Mouse (Mus musculus): Measurements from ENCODE around the gene Thap8. TPM values are rescaled to one million over a fixed set of nuclear protein-coding genes. Genes with fewer than 3 reads are reported as not detected.
A peak's percentile ranks its signal among the peaks of the same experiment; 100 is the strongest.

The Thap8 gene
- polyA plus RNA-seq, 1 experiment from 2014 or later = 0.37 TPM

DNA sequence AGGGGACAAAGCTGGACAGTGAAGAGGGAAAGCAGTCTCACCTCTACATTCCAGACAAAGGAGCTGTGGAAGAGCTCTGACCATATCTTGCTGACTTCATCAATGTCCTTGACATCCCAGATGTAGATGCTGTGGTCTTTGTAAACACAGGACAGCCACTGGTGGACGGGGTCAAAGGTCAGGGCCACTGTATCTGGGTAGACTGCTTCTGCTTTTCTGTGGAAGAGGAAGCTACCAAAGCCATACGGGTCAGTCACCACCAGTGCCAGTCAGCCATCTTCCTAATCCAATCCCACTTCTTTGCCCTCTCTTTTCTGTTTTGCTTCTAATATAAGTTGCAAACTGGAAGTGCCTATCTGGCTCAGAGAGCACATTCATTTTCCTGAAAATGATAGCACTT is 14.9 kb upstream of the Thap8 start:
- Histone ChIP-seq H3K4me1 (peaks cover 10% of the 10 kb centered on the region), H3K4me3 (no peak overlapping the region), H3K9me3 (no peaks in the 10 kb centered on the region), H3K9ac (no peak overlapping the region), H3K36me3 (peaks cover 73% of the 10 kb centered on the region), H3K27me3 (replicated peaks) (no peaks in the 10 kb centered on the region), H3K4me2 (no peak overlapping the region), H3K27ac (replicated peaks) (no peak overlapping the region)
- no peak for ATAC-seq (ENCODE audit: extremely low read depth, insufficient number of reproducible peaks, low FRiP score, low TSS enrichment)
- WGBS = 74% methylated on average over 2 of the region's 2 CpGs

DNA sequence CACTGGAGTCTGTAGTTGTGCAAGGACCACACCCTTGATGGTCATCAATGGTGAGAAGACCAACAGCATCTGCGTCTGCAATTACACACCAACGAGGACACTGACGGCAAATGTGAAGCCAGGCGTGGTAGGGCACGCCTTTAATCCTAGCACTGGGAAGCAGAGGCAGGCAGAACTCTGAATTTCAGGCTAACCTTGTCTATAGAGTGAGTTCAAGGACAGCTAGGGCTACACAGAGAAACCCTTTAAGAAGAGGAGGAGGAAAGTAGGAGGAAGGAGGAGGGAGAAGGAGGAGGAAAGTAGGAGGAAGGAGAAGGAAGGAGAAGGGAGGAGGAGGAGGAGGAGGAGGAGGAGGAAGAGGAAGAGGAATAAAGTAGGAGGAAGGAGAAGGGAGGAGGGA is 14.4 kb upstream of the Thap8 start:
- H3K4me1 ChIP-seq = peaks cover 10% of the 10 kb centered on the region
- H3K27ac ChIP-seq (replicated peaks) = no peak overlapping the region
- no peaks in the 10 kb centered on the region for H3K9me3 ChIP-seq
- 91% methylated on average over 5 of the region's 5 CpGs for WGBS
- no peak overlapping the region for H3K9ac ChIP-seq
- ATAC-seq (ENCODE audit: extremely low read depth, insufficient number of reproducible peaks, low FRiP score, low TSS enrichment) = no peak
- H3K36me3 ChIP-seq = peaks cover 75% of the 10 kb centered on the region
- H3K4me3 ChIP-seq = no peak overlapping the region
- no peak overlapping the region for H3K4me2 ChIP-seq
- H3K27me3 ChIP-seq (replicated peaks) = no peaks in the 10 kb centered on the region

DNA sequence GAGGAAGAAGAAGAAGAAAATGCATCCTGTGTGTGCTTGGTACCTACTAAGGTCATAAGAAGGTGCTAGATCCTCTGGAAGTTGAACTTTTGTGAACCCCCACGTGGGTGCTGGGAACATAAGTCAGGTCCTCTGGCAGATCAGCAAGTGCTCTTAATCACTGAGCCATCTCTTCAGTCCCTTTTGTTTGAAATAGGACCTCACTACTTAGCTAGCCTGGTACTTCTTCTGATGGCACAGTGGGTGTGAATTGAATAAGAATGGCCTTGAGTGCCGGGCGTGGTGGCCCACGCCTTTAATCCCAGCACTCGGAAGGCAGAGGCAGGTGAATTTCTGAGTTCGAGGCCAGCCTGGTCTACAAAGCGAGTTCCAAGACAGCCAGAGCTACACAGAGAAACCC is 14.0 kb upstream of the Thap8 start:
- Histone ChIP-seq H3K27me3 (replicated peaks) (no peaks in the 10 kb centered on the region), H3K9me3 (no peaks in the 10 kb centered on the region), H3K36me3 (peaks cover 77% of the 10 kb centered on the region), H3K4me3 (no peak overlapping the region), H3K27ac (replicated peaks) (no peak overlapping the region), H3K9ac (no peak overlapping the region), H3K4me2 (no peak overlapping the region), H3K4me1 (peaks cover 10% of the 10 kb centered on the region)
- no peak for ATAC-seq (ENCODE audit: extremely low read depth, insufficient number of reproducible peaks, low FRiP score, low TSS enrichment)
- WGBS = 87% methylated on average over 7 of the region's 7 CpGs

- H3K36me3 ChIP-seq = peaks cover 77% of the 10 kb centered on the region
- H3K27ac ChIP-seq (replicated peaks) = 0 out of 2 replicates have a peak overlapping the region, but pooled peaks have one; percentile 13
- H3K4me3 ChIP-seq = no peak overlapping the region
- no peak overlapping the region for H3K4me2 ChIP-seq
- no peak for ATAC-seq (ENCODE audit: extremely low read depth, insufficient number of reproducible peaks, low FRiP score, low TSS enrichment)
- peaks cover 10% of the 10 kb centered on the region for H3K4me1 ChIP-seq
- H3K9me3 ChIP-seq = no peaks in the 10 kb centered on the region
- H3K9ac ChIP-seq = no peak overlapping the region
- H3K27me3 ChIP-seq (replicated peaks) = no peaks in the 10 kb centered on the region
- WGBS = 36% methylated on average over 3 of the region's 3 CpGs
These were observed 13.1 kb upstream of the Thap8 start for GRCm38 (mm10) chr7:30266780-30267179.

DNA sequence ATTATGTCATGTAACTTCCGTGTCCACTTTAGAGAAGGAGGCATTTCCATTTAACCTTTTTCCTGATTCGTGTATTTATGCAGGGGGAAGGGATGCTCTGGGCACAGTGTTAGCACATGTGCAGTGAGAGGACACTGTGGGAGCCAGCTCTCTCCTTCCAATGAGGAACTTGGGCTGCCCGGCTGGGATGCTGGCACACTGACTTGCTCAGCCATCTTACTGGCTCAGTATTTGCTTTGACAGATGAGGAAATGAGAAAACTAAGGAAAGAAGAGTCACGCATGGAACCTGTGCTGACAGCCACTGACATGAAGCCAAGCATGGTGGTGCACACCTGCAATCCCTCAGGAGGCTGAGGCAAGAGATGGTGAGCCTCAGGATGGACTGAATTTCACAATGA is 10.3 kb upstream of the Thap8 start:
- Histone ChIP-seq H3K9ac (no peak overlapping the region), H3K27ac (replicated peaks) (no peak overlapping the region), H3K4me1 (peaks cover 14% of the 10 kb centered on the region), H3K4me2 (no peak overlapping the region), H3K27me3 (replicated peaks) (no peaks in the 10 kb centered on the region), H3K9me3 (no peaks in the 10 kb centered on the region), H3K4me3 (no peak overlapping the region), H3K36me3 (peaks cover 60% of the 10 kb centered on the region)
- no peak for ATAC-seq (ENCODE audit: extremely low read depth, insufficient number of reproducible peaks, low FRiP score, low TSS enrichment)
- 85% methylated on average over 4 of the region's 4 CpGs for WGBS

DNA sequence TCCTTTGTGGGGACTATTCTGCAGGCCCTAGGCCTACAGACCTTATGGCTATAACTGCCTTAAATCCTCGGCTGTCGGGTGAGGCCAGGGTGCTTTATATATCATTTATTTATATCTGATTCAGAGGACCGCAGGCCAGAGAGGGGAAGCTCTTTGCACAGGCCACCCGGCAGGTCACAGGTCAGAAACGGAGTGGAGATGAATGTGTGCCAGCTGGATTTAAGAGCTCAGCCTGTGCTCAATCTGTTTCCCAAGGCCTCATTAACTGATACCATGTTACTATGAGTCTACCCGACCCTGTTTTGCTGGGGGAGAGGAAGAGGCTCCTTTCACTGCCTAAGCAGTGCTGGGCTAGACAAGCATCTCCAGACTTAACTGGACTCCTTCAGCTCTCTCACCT is 5.5 kb upstream of the Thap8 start:
- no peak overlapping the region for H3K4me3 ChIP-seq
- H3K36me3 ChIP-seq = peaks cover 28% of the 10 kb centered on the region
- H3K9ac ChIP-seq = no peak overlapping the region
- no peaks in the 10 kb centered on the region for H3K9me3 ChIP-seq
- H3K27me3 ChIP-seq (replicated peaks) = no peaks in the 10 kb centered on the region
- 64% methylated on average over 6 of the region's 6 CpGs for WGBS
- ATAC-seq (ENCODE audit: extremely low read depth, insufficient number of reproducible peaks, low FRiP score, low TSS enrichment) = no peak
- no peak overlapping the region for H3K27ac ChIP-seq (replicated peaks)
- no peak overlapping the region for H3K4me2 ChIP-seq
- H3K4me1 ChIP-seq = peaks cover 22% of the 10 kb centered on the region

- Histone ChIP-seq H3K9ac (peak overlapping the region; percentile 83), H3K4me2 (peak overlapping the region; percentile 94), H3K36me3 (no peaks in the 10 kb centered on the region), H3K4me1 (peaks cover 37% of the 10 kb centered on the region), H3K4me3 (peak overlapping the region; percentile 86), H3K9me3 (no peaks in the 10 kb centered on the region), H3K27ac (replicated peaks) (no peak overlapping the region), H3K27me3 (replicated peaks) (no peaks in the 10 kb centered on the region)
- ATAC-seq (ENCODE audit: extremely low read depth, insufficient number of reproducible peaks, low FRiP score, low TSS enrichment) = no peak
- 60% methylated on average over 2 of the region's 2 CpGs for WGBS
These were observed 983 bp upstream of the Thap8 start for GRCm38 (mm10) chr7:30278911-30279310.

DNA sequence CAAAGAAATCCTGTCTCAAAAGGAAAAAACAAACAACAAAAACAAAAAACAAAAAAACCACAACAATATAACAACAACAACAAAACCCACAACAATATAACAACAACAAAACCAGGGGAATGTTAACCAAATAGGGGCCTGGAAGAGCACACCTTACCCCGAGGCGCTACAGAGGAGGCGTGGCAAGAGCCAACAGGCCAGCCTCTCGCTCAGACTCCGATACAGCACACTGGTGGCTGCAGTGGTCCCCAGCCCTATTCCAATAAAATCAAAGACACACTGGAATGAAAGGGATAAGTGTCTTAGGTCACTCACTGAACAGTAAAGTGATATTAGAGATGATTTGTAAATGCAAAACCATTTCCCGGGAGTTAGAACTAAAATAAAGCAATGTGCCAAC is 358 bp upstream of the Thap8 start:
- Histone ChIP-seq H3K4me1 (peaks cover 34% of the 10 kb centered on the region), H3K9ac (peak overlapping the region; percentile 83), H3K27ac (replicated peaks) (peak overlapping the region; percentile 99), H3K36me3 (no peaks in the 10 kb centered on the region), H3K4me3 (peak overlapping the region; percentile 86), H3K9me3 (no peaks in the 10 kb centered on the region), H3K27me3 (replicated peaks) (no peaks in the 10 kb centered on the region), H3K4me2 (peak overlapping the region; percentile 94)
- WGBS = 1% methylated on average over 6 of the region's 6 CpGs
- no peak for ATAC-seq (ENCODE audit: extremely low read depth, insufficient number of reproducible peaks, low FRiP score, low TSS enrichment)

- peak overlapping the region; percentile 86 for H3K4me3 ChIP-seq
- WGBS = under 1% methylated on average over 20 of the region's 20 CpGs
- no peaks in the 10 kb centered on the region for H3K27me3 ChIP-seq (replicated peaks)
- no peaks in the 10 kb centered on the region for H3K9me3 ChIP-seq
- H3K4me2 ChIP-seq = peak overlapping the region; percentile 94
- peak overlapping the region; percentile 83 for H3K9ac ChIP-seq
- ATAC-seq (ENCODE audit: extremely low read depth, insufficient number of reproducible peaks, low FRiP score, low TSS enrichment) = peak; percentile 76
- no peaks in the 10 kb centered on the region for H3K36me3 ChIP-seq
- peak overlapping the region; percentile 99 for H3K27ac ChIP-seq (replicated peaks)
- peaks cover 22% of the 10 kb centered on the region for H3K4me1 ChIP-seq
These were observed 810 bp downstream of the Thap8 start for GRCm38 (mm10) chr7:30280670-30281138.

DNA sequence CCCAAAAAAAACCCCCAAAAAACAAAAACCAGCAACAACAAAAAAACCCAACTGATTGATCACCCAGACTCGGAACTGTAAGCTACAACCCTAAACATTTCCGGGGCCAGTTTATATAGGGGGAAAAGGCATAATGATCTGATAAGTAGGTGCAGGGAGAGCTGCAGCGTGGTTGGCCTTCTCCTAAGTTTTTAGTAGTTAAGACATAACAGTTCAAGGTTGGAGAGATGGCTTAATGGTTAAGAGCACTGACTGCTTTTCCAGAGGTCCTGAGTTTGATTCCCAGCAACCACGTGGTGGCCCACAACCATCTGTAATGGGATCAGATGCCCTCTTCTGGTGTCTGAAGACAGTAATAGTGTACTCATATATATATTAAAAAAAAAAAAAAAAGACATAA is 1.6 kb downstream of the Thap8 start:
- H3K9ac ChIP-seq = 0 out of 2 replicates have a peak overlapping the region, but pooled peaks have one; percentile 83
- peaks cover 22% of the 10 kb centered on the region for H3K4me1 ChIP-seq
- 69% methylated on average over 4 of the region's 4 CpGs for WGBS
- no peak for ATAC-seq (ENCODE audit: extremely low read depth, insufficient number of reproducible peaks, low FRiP score, low TSS enrichment)
- H3K4me2 ChIP-seq = peak overlapping the region; percentile 94
- H3K4me3 ChIP-seq = no peak overlapping the region
- no peaks in the 10 kb centered on the region for H3K27me3 ChIP-seq (replicated peaks)
- H3K27ac ChIP-seq (replicated peaks) = peak overlapping the region; percentile 99
- no peaks in the 10 kb centered on the region for H3K36me3 ChIP-seq
- no peaks in the 10 kb centered on the region for H3K9me3 ChIP-seq

GRCm38 (mm10) chr7:30282740-30283139 is 2.8 kb downstream of the Thap8 start:
- H3K36me3 ChIP-seq = no peaks in the 10 kb centered on the region
- no peak overlapping the region for H3K4me2 ChIP-seq
- no peaks in the 10 kb centered on the region for H3K9me3 ChIP-seq
- peaks cover 8% of the 10 kb centered on the region for H3K27me3 ChIP-seq (replicated peaks)
- H3K9ac ChIP-seq = 0 out of 2 replicates have a peak overlapping the region, but pooled peaks have one; percentile 29
- no peak overlapping the region for H3K27ac ChIP-seq (replicated peaks)
- H3K4me3 ChIP-seq = no peak overlapping the region
- peaks cover 22% of the 10 kb centered on the region for H3K4me1 ChIP-seq
- 58% methylated on average over 7 of the region's 7 CpGs for WGBS
- no peak for ATAC-seq (ENCODE audit: extremely low read depth, insufficient number of reproducible peaks, low FRiP score, low TSS enrichment)

- no peak overlapping the region for H3K9ac ChIP-seq
- H3K36me3 ChIP-seq = no peaks in the 10 kb centered on the region
- H3K27me3 ChIP-seq (replicated peaks) = peaks cover 17% of the 10 kb centered on the region
- no peak overlapping the region for H3K4me3 ChIP-seq
- H3K9me3 ChIP-seq = no peaks in the 10 kb centered on the region
- no peak overlapping the region for H3K4me2 ChIP-seq
- WGBS = 50% methylated on average over 8 of the region's 8 CpGs
- ATAC-seq (ENCODE audit: extremely low read depth, insufficient number of reproducible peaks, low FRiP score, low TSS enrichment) = no peak
- peaks cover 14% of the 10 kb centered on the region for H3K4me1 ChIP-seq
- no peak overlapping the region for H3K27ac ChIP-seq (replicated peaks)
These were observed 7.0 kb downstream of the Thap8 start for GRCm38 (mm10) chr7:30286701-30287410.
